Mouse (Mus musculus): ENCODE data around the gene Card10.

- no peak for TF ChIP-seq CTCF (IDR thresholded peaks at IDR 0.05; ENCODE audit: insufficient read depth, low read depth, low read length)
- TF ChIP-seq POLR2A (IDR thresholded peaks at IDR 0.05; ENCODE audit: insufficient read depth, low read depth, low read length): no peak
Observed at GRCm38 (mm10) chr15:78735431-78736180, 67.2 kb downstream of the Card10 start.
